Mouse (Mus musculus) heart, postnatal 4 days (tissue): ENCODE results near the gene Gm21905. TPM values are rescaled to one million over a fixed set of nuclear protein-coding genes. Genes with fewer than 3 reads are reported as not detected.

Experiments used
- total RNA-seq, 2 experiments: library from RNA; stranded (reverse); gene quantifications; 2 replicates each; pipeline ENCODE4 v1.2.3; 2021

Gm21905 gene
- total RNA-seq, 2 experiments from 2014 or later, result not detected

Other genes with a start within 250 kb of the Gm21905 start
- gene Atp8a1, start 99.0 kb downstream of the Gm21905 start, total RNA-seq, result 10 to 100 TPM; 16.3 to 19.4 TPM
- gene Gm5108, start 4.8 kb downstream of the Gm21905 start, total RNA-seq, result not detected
- gene Grxcr1, start 85.4 kb upstream of the Gm21905 start, total RNA-seq, result not detected